Comparison of ENCODE assay signal across 11 mouse cellular contexts in the genomic region with DNA sequence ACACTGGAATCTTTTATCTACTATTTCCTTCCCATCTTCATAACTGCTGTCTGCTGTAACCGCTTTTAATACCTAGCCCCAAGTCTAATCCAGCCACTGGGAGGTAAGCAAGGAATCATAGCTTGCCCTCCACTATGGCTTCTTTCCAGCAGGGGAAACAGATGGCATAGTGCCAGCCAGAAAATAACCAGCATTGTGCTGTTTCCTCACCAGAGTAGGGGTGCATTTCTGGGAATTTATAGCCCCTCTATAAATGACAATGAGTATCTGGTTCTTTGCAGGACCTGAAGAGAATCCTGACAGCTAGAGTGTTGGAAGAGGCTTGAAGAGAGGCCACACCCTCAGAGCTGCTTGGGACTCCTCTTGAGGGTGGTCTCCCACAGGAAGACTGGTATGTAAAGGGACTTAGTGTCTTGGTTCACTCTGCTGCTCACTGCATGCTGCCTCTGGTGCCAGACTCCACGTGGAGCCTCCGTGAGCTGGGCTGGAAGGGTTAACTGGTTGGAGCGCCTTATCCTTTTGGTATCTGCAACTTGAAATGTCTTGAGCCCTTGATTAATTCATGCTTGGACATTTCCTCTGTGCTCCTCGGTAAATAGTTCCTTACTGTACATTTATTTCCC. TPM values are rescaled to one million over a fixed set of nuclear protein-coding genes. Genes with fewer than 3 reads are reported as not detected.
A peak's percentile ranks its signal among the peaks of the same experiment; 100 is the strongest.
DNase-seq lines count a peak whose midpoint lies in the region; ATAC-seq and TF ChIP-seq lines count a peak whose summit lies in the region.
"Had no signal": no experiment of that assay in that cellular context is flagged by ENCODE, and none has a peak within 500 bp of the region (broad histone marks: within the 10 kb centered on the region; RNA-seq: fewer than 3 reads in every experiment).

No protein-coding gene starts in this region.

- H3K4me3 ChIP-seq in heart, embryonic 10.5 days: no peak overlapping the region
- H3K4me3 ChIP-seq in kidney, postnatal 0 days (replicated peaks; ENCODE audit: low read depth, low read length): no peak overlapping the region
- H3K4me3 ChIP-seq in embryonic facial prominence, embryonic 10.5 days: no peak overlapping the region
- no peak overlapping the region for H3K4me3 ChIP-seq in limb, embryonic 15.5 days
- H3K4me3 ChIP-seq: layer of hippocampus, adult 2 months had no signal

- H3K27ac ChIP-seq in heart, embryonic 10.5 days: peak overlapping the region; percentile 62
- peak overlapping the region; percentile 74 for H3K27ac ChIP-seq in kidney, postnatal 0 days
- peak overlapping the region; percentile 57 for H3K27ac ChIP-seq in embryonic facial prominence, embryonic 10.5 days (replicated peaks)
- peak overlapping the region; percentile 57 for H3K27ac ChIP-seq in limb, embryonic 15.5 days
- H3K27ac ChIP-seq: layer of hippocampus, adult 2 months had no signal

- DNase-seq in heart, embryonic 10.5 days (ENCODE audit: low spot score): no peak
- DNase-seq in heart, postnatal 25 days (ENCODE audit: low spot score): no peak
- DNase-seq in kidney, postnatal 0 days (ENCODE audit: low spot score): no peak
- no peak for DNase-seq in kidney, adult 8-10 months
- DNase-seq in embryonic facial prominence, embryonic 10.5 days (ENCODE audit: low spot score): no peak
- DNase-seq in adrenal gland, postnatal 10 days: no peak
- no peak for DNase-seq in right cerebral cortex, adult 2 months (ENCODE audit: low spot score in 2 of 2)
- DNase-seq: cerebellum, adult 9-11 months had no signal

- no peak overlapping the region for H3K4me2 ChIP-seq in kidney, postnatal 0 days (ENCODE audit: low read length)
- no peak overlapping the region for H3K4me2 ChIP-seq in limb, embryonic 15.5 days

- no peaks in the 10 kb centered on the region for H3K9me3 ChIP-seq in heart, embryonic 10.5 days
- H3K9me3 ChIP-seq in kidney, postnatal 0 days (replicated peaks; ENCODE audit: low read length): no peaks in the 10 kb centered on the region
- H3K9me3 ChIP-seq in embryonic facial prominence, embryonic 10.5 days: no peaks in the 10 kb centered on the region
- H3K9me3 ChIP-seq in limb, embryonic 15.5 days: no peaks in the 10 kb centered on the region

- intact Hi-C loops in heart, postnatal 25 days (cut with DNase I): no loop called here

- TF ChIP-seq CTCF in kidney, postnatal 0 days (IDR thresholded peaks at IDR 0.05; ENCODE audit: low read depth): no peak

- ATAC-seq in kidney, postnatal 0 days (replicated peaks; ENCODE audit: low FRiP score, low read depth): no peak
- ATAC-seq in limb, embryonic 15.5 days (ENCODE audit: insufficient number of reproducible peaks, low FRiP score, low TSS enrichment, low read depth): peak; percentile 25; the same call in 1 of the 2 replicates

- H3K36me3 ChIP-seq in heart, embryonic 10.5 days: peaks cover 20% of the 10 kb centered on the region
- H3K36me3 ChIP-seq in kidney, postnatal 0 days (ENCODE audit: insufficient read depth, low read length): no peaks in the 10 kb centered on the region
- H3K36me3 ChIP-seq in embryonic facial prominence, embryonic 10.5 days (replicated peaks): peaks cover 10% of the 10 kb centered on the region
- H3K36me3 ChIP-seq in limb, embryonic 15.5 days: 0 out of 2 replicates have a peak, but pooled peaks cover 8% of the 10 kb centered on the region

- peaks cover 74% of the 10 kb centered on the region for H3K4me1 ChIP-seq in heart, embryonic 10.5 days
- H3K4me1 ChIP-seq in kidney, postnatal 0 days (replicated peaks; ENCODE audit: insufficient read depth, low read length): peaks cover 33% of the 10 kb centered on the region
- H3K4me1 ChIP-seq in embryonic facial prominence, embryonic 10.5 days: peaks cover 53% of the 10 kb centered on the region
- H3K4me1 ChIP-seq in limb, embryonic 15.5 days: peaks cover 35% of the 10 kb centered on the region

- WGBS in heart, embryonic 10.5 days: 63% methylated on average over 5 of the region's 5 CpGs
- WGBS in kidney, postnatal 0 days: 22% methylated on average over 5 of the region's 5 CpGs
- 67% methylated on average over 5 of the region's 5 CpGs for WGBS in embryonic facial prominence, embryonic 10.5 days
- 40% methylated on average over 5 of the region's 5 CpGs for WGBS in limb, embryonic 15.5 days

- H3K27me3 ChIP-seq in heart, embryonic 10.5 days (ENCODE audit: insufficient read depth, poor library complexity, severe bottlenecking): no peaks in the 10 kb centered on the region
- H3K27me3 ChIP-seq in kidney, postnatal 0 days (ENCODE audit: insufficient read depth, low read length): no peaks in the 10 kb centered on the region
- H3K27me3 ChIP-seq in embryonic facial prominence, embryonic 10.5 days (replicated peaks; ENCODE audit: low read depth, poor library complexity, severe bottlenecking): no peaks in the 10 kb centered on the region
- no peaks in the 10 kb centered on the region for H3K27me3 ChIP-seq in limb, embryonic 15.5 days
- H3K27me3 ChIP-seq: Patski had no signal

- no peak overlapping the region for H3K9ac ChIP-seq in kidney, postnatal 0 days (ENCODE audit: low read depth, low read length)
- no peak overlapping the region for H3K9ac ChIP-seq in limb, embryonic 15.5 days

RNA-seq across cellular contexts. Expression of a gene that starts 49.3 kb away (rescaled TPM):
- polyA plus RNA-seq in heart, embryonic 10.5 days (2016; fragmentation: Nextera tagmentation; extraction: Ambion mirVana): 65.1 and 67.2 TPM in 2 replicates
- 10 to 100 TPM; 32.7 to 40.5 TPM for total RNA-seq in heart, postnatal 25 days (2021)
- polyA plus RNA-seq in kidney, postnatal 0 days (2015; fragmentation: Nextera tagmentation; extraction: Ambion mirVana): 32.9 and 39.5 TPM in 2 replicates
- polyA plus RNA-seq in embryonic facial prominence, embryonic 10.5 days (2016; fragmentation: Nextera tagmentation; extraction: Ambion mirVana): 41.8 and 43.5 TPM in 2 replicates
- 51.0 and 52.1 TPM in 2 replicates for polyA plus RNA-seq in limb, embryonic 15.5 days (2015; fragmentation: Nextera tagmentation; extraction: Ambion mirVana)
- 10 to 100 TPM; 42.2 to 60.6 TPM for total RNA-seq in adrenal gland, postnatal 10 days (2021)
